Mouse (Mus musculus) hindbrain, embryonic 12.5 days (tissue): ENCODE measurements around the gene Ppp1r15a. TPM values are rescaled to one million over a fixed set of nuclear protein-coding genes. Genes with fewer than 3 reads are reported as not detected.

ENCODE experiments used
- ATAC-seq: fragments of 200-750 bp; cut with Nextera tagmentation; 2 replicates; pipeline ENCODE4 v1.8.0; 2017; ENCODE audit warnings: moderate TSS enrichment; ENCODE audit not compliant: low FRiP score
- H3K27ac ChIP-seq: fragments of 300-500 bp; sonication (generic); 2 replicates; pipeline ENCODE4 v1.5.1; 2016; ENCODE audit warnings: mild to moderate bottlenecking
- H3K27me3 ChIP-seq: fragments of 300-500 bp; sonication (generic); 2 replicates; pipeline ENCODE4 v1.6.1; 2016; ENCODE audit warnings: mild to moderate bottlenecking
- H3K36me3 ChIP-seq: fragments of 300-500 bp; sonication (generic); 2 replicates; pipeline ENCODE4 v1.6.1; 2016; ENCODE audit warnings: mild to moderate bottlenecking
- H3K4me1 ChIP-seq: fragments of 300-500 bp; sonication (generic); 2 replicates; pipeline ENCODE4 v1.6.1; 2016
- H3K4me2 ChIP-seq: fragments of 300-500 bp; sonication (generic); replicated peaks from 2 replicates; pipeline ENCODE4 v1.6.1; 2016; ENCODE audit warnings: mild to moderate bottlenecking
- H3K4me3 ChIP-seq: fragments of 300-500 bp; sonication (generic); 2 replicates; pipeline ENCODE4 v1.5.1; 2016; ENCODE audit warnings: mild to moderate bottlenecking
- H3K9ac ChIP-seq: fragments of 300-500 bp; sonication (generic); 2 replicates; pipeline ENCODE4 v1.6.1; 2016; ENCODE audit warnings: mild to moderate bottlenecking, moderate library complexity
- H3K9me3 ChIP-seq: fragments of 300-500 bp; sonication (generic); replicated peaks from 2 replicates; pipeline ENCODE4 v1.6.1; 2016; ENCODE audit warnings: mild to moderate bottlenecking
- WGBS: fragments of 180-500 bp; shearing (Covaris S2); methylation state at CpG from one replicate; pipeline ENCODE4 v1.1.7; 2016; 5-methylcytosine and 5-hydroxymethylcytosine counted together
- polyA plus RNA-seq: library from polyadenylated mRNA; unstranded; fragments of >200 nt; fragmentation: Nextera tagmentation; extraction: Ambion mirVana; gene quantifications from 2 replicates; pipeline ENCODE4 v1.2.1, GENCODE M21; 2016

Ppp1r15a gene
- polyA plus RNA-seq, 1 experiment from 2014 or later: 16.7 TPM

DNA sequence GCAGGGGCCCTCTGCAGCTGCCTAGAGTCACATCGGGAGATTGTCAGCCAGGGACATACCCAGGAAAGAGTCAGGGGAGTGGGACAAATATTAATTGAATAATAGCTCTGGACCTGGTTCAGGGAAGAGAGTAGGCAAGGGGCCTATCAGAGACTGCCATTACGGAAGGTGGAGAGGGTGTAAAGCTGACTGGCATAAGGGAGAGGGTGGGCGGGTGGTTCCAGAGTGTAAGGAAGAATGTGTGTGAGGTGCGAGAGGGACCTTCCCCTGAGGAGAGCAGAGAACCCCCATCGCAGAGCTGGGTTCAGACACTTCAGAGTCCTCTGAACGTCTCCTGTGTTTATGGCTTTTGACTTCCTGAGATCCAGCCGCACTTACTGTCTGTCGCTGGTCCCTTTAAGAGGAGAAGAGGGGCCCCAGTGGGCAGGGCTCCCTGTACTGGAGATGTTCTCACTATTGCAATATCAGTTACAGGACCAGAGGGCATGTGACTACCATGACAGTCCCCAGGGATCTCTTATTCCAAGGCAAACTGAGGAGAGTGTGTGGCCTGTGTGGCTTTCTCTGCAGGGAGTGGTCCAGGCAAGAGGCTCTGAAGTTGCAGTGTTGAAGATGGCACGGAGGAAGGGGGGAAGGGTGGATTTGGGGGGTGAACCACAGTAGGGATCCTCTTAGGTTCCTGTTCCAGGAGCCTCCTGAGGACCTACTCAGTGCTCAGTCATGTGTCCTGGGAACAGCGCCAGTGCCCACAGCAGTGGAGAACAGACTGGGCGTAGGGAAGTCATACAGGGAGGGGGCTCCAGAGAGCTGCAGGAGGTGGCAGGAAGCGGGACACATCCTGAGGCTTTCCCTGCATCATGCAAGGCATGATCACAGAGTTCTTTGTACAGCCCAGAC, 35.8 kb upstream of the Ppp1r15a start:
- Histone ChIP-seq H3K4me2 (0 out of 2 replicates have a peak overlapping the region, but pooled peaks have one; percentile 4), H3K27ac (no peak overlapping the region), H3K9me3 (no peaks in the 10 kb centered on the region), H3K27me3 (0 out of 2 replicates have a peak, but pooled peaks cover 4% of the 10 kb centered on the region), H3K36me3 (no peaks in the 10 kb centered on the region), H3K4me3 (no peak overlapping the region), H3K4me1 (no peaks in the 10 kb centered on the region; the same call in 1 of the 2 replicates), H3K9ac (0 out of 2 replicates have a peak overlapping the region, but pooled peaks have one; percentile 8)
- ATAC-seq: peak; percentile 35; the same call in 1 of the 2 replicates
- WGBS: 52% methylated on average over 12 of the region's 12 CpGs

DNA sequence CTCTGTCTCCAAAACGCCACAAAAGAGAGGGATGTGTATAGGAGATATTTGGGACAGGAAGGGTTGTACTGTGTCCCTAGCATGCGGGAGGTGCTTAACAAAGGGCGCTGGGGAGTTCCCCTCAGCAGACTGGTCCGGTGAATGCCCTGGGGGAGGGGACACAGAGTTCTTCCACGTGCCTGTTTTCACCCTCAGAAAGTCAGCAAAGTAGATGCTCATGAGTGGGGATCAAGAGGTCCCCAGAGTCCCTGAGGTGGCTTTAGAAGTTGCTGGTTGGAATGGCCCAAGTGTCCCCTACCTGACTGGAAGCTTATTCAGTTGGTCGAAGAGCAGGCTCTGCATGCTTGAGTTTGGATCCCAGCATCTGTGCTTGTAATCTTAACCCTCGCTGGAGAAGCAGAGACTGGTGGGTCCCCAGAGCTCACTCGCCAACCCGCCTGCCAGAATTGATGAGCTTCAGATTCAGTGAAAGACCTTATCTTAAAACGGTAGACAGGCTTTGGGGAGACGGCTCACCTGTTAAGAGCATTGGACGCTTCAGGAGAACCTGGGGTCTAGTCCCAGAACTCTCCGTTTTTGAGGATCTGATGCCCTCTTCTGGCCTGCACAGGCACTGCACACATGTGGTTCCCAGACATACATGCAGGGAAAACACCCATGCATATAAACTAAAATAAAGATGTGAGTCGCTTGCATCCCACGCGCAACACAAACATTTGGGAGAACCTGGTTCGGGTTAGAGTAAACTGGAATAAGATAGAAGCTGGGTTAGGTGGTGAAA, 35.0 kb upstream of the Ppp1r15a start:
- Histone ChIP-seq H3K9ac (no peak overlapping the region), H3K4me2 (peak overlapping the region; percentile 4; the same call in 1 of the 2 replicates), H3K27ac (no peak overlapping the region), H3K9me3 (no peaks in the 10 kb centered on the region), H3K36me3 (no peaks in the 10 kb centered on the region), H3K4me1 (no peaks in the 10 kb centered on the region; the same call in 1 of the 2 replicates), H3K4me3 (no peak overlapping the region), H3K27me3 (0 out of 2 replicates have a peak, but pooled peaks cover 4% of the 10 kb centered on the region)
- WGBS: 25% methylated on average over 17 of the region's 17 CpGs
- peak; percentile 52; the same call in 1 of the 2 replicates for ATAC-seq

DNA sequence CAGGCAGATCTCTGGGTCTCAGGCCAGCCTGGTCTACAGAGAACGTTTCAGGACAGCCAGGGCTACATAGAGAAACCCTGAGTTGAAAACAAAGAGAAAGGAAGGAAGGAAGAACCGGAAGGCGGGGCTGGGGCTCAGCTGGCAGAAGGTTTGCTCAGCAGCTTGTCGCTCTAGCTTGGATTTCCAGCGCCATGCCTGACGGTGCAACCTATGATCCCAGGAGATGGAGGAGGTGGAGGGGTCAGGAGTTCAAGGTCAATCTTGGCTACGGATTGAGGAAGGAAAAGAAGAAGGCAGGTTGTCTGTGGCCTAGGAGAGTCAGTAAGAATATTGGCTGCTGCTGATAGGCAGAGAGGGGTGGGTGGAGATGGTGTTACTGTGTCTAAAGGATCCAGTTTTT, 34.2 kb upstream of the Ppp1r15a start:
- H3K4me3 ChIP-seq: no peak overlapping the region
- no peaks in the 10 kb centered on the region for H3K9me3 ChIP-seq
- no peaks in the 10 kb centered on the region; the same call in 1 of the 2 replicates for H3K4me1 ChIP-seq
- 0 out of 2 replicates have a peak, but pooled peaks cover 4% of the 10 kb centered on the region for H3K27me3 ChIP-seq
- H3K9ac ChIP-seq: no peak overlapping the region
- WGBS: 79% methylated on average over 7 of the region's 7 CpGs
- no peak overlapping the region for H3K27ac ChIP-seq
- ATAC-seq: no peak
- no peak overlapping the region for H3K4me2 ChIP-seq
- H3K36me3 ChIP-seq: no peaks in the 10 kb centered on the region

DNA sequence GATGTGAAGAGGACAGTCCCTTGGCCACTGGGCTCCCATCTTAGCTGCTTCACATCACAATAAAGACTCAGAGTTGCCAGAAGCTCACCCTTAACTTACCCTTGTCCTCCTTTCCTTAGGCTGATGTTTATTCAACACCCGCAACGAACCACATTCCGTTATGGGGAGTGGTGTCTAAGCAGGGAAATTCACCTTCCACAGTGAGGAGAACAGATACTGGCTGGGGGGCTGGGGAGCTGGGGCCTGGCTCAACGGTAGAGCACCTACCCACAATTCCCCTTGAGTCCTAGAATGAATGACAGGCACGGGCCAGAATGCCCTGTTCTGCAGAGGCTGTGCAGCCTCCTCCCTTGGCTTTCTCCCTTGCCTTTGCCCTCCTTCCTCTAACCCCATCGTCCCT, 32.8 kb upstream of the Ppp1r15a start:
- 0 out of 2 replicates have a peak, but pooled peaks cover 4% of the 10 kb centered on the region for H3K27me3 ChIP-seq
- ATAC-seq: no peak
- H3K4me2 ChIP-seq: no peak overlapping the region
- H3K4me1 ChIP-seq: no peaks in the 10 kb centered on the region; the same call in 1 of the 2 replicates
- 69% methylated on average over 6 of the region's 6 CpGs for WGBS
- no peak overlapping the region for H3K27ac ChIP-seq
- H3K4me3 ChIP-seq: no peak overlapping the region
- no peaks in the 10 kb centered on the region for H3K36me3 ChIP-seq
- H3K9me3 ChIP-seq: no peaks in the 10 kb centered on the region
- no peak overlapping the region for H3K9ac ChIP-seq

DNA sequence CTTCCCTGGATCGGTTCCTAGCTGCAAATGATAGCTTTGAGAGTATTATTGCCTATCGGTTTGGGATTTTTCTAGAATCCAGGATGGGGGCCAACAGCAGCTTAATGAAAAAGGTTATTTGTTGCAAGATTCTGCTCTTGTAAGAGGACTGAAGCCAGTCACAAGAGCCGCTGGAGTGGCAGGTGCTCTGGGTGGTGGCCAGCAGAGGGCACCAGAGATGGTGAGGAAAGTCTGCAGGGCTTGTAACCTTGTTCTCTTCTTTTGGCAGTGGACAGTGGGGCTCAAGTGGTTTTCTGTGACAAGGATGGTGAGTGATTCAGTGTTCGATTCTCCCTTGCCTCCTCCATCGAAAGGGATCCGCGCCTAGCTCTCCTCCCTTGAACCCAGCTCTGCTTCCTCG, 29.7 kb upstream of the Ppp1r15a start:
- no peak for ATAC-seq
- Histone ChIP-seq H3K27me3 (0 out of 2 replicates have a peak, but pooled peaks cover 2% of the 10 kb centered on the region), H3K4me1 (no peaks in the 10 kb centered on the region; the same call in 1 of the 2 replicates), H3K4me3 (no peak overlapping the region), H3K9ac (no peak overlapping the region), H3K27ac (no peak overlapping the region), H3K4me2 (no peak overlapping the region), H3K36me3 (no peaks in the 10 kb centered on the region), H3K9me3 (no peaks in the 10 kb centered on the region)
- WGBS: 30% methylated on average over 8 of the region's 8 CpGs

DNA sequence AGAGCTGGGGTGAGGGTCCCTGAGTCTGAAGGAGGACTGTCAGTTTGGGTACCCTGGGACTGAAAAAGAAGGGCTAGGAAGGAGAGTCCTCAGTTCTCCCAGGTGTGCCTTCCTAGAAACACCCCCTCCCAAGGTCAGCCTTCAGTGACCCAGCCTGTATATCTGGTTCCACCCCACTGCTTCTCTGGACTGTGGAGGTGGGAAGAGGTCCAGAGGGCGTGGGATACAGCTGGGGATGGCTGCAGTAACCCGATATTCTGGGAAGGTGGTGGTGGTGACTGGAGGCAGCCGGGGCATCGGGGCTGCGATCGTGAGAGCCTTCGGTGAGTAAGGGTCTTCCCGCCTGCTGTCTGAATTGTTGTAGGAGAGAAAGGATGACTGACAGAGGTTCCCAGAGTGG, 28.7 kb upstream of the Ppp1r15a start, which contains the start of gene Hsd17b14:
Hsd17b14 (plus strand) TSS at position 150 of the 400 bp plus-strand sequence.
- Histone ChIP-seq H3K27ac (no peak within 1 kb of the TSS), H3K4me3 (no peak within 1 kb of the TSS), H3K9me3 (no peaks in the 10 kb centered on the region), H3K4me1 (no peaks in the 10 kb centered on the region), H3K27me3 (no peaks in the 10 kb centered on the region), H3K9ac (no peak within 1 kb of the TSS), H3K36me3 (no peaks in the 10 kb centered on the region), H3K4me2 (no peak within 1 kb of the TSS)
- no peak for ATAC-seq
- 30% methylated on average over 8 of the region's 8 CpGs for WGBS

DNA sequence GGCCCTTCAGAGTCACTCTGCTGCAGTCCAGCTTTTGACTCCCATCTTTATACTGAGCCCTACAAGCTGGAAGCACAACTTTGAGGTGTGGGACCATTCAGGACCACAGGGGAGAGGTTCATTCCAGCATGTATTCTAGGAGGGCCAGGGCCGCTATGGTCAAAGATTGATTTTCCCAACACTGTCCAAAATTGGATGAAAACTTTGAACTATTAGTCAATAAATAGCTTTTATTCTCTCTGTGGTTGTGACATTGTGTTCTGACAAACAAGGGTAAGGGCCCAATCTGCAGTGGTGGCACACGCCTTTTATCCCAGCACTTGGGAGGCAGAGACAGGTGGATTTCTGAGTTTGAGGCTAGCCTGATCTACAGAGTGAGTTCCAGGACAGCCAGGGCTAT, 27.9 kb upstream of the Ppp1r15a start:
- WGBS: 93% methylated on average over 2 of the region's 2 CpGs
- ATAC-seq: no peak
- Histone ChIP-seq H3K4me1 (no peaks in the 10 kb centered on the region), H3K4me2 (no peak overlapping the region), H3K27me3 (no peaks in the 10 kb centered on the region), H3K4me3 (no peak overlapping the region), H3K9me3 (no peaks in the 10 kb centered on the region), H3K27ac (no peak overlapping the region), H3K36me3 (no peaks in the 10 kb centered on the region), H3K9ac (no peak overlapping the region)

DNA sequence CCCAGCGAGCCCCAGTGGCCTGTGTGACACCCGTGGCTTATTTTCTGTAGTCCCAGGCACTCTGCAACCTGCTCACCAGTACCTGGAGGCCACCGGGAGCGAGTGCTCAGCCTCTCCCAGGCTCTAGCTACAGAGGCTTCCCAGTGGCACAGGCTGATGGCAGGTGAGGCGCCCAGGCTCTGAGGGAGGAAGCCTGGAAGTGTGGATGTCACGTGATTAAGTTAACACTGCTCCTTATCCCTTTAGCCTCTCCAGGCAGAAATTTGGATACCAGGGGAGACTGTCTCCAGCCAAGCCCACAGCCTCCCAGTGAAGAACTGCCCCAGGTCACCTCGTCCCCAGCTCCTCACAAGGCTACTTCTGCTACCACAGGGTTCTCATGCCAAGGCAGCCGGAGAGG, 27.5 kb upstream of the Ppp1r15a start:
- ATAC-seq: no peak
- H3K36me3 ChIP-seq: no peaks in the 10 kb centered on the region
- H3K4me1 ChIP-seq: no peaks in the 10 kb centered on the region
- no peak overlapping the region for H3K4me3 ChIP-seq
- H3K27me3 ChIP-seq: no peaks in the 10 kb centered on the region
- H3K27ac ChIP-seq: no peak overlapping the region
- no peaks in the 10 kb centered on the region for H3K9me3 ChIP-seq
- no peak overlapping the region for H3K9ac ChIP-seq
- no peak overlapping the region for H3K4me2 ChIP-seq
- 60% methylated on average over 8 of the region's 8 CpGs for WGBS

DNA sequence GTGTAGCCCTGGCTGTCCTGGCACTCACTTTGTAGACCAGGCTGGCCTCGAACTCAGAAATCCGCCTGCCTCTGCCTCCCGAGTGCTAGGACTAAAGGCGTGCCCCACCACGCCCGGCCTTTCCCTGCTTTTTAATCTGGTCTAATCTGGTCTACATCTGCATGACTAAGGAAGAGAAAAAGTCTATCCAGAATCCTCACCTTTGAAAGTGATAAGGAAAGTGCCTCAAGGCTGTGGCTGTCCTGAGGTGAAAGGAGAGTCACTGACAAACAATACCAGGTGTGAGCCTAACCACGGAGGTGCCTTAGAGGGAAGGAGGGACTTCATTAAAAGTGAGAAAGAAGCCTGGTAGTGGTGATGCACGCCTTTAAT, 25.4 kb upstream of the Ppp1r15a start:
- H3K36me3 ChIP-seq: no peaks in the 10 kb centered on the region
- no peak overlapping the region for H3K9ac ChIP-seq
- no peak overlapping the region for H3K4me2 ChIP-seq
- WGBS: 89% methylated on average over 8 of the region's 8 CpGs
- no peaks in the 10 kb centered on the region for H3K9me3 ChIP-seq
- H3K27ac ChIP-seq: no peak overlapping the region
- ATAC-seq: no peak
- H3K4me3 ChIP-seq: no peak overlapping the region
- H3K27me3 ChIP-seq: no peaks in the 10 kb centered on the region
- no peaks in the 10 kb centered on the region for H3K4me1 ChIP-seq

DNA sequence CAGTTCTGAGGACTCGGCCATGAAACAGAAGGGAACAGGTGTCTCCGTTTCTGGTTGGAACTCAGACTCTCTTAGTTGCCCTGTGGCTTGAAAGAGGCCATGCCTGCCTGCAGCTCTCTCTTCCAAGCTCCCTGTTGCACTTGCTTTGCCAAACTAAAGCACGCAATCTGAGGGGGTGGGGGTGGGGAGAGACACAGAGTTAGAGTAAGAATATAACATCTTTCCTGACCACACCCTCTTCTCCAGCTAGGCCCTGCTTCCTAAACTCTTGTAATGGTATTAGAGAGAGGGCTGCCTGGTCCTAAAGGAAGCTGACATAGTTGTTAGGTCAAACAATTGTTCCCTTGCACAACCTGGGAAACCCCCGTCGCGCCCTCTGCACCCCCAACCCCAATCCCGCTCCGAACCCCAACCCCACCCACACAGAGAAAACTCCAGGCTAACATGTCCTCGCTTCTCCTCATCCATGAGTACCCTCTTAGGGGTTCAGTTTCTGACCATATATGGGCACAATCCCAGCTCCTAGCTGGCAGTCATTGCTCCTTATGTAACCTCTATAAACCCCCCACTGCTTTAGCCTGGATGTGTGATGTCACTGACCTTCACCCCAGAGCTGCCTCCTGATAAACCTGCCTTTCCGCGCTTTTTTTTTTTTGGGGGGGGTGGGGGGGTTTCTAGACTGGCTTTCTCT, 24.9 kb upstream of the Ppp1r15a start:
- no peak overlapping the region for H3K4me2 ChIP-seq
- H3K9me3 ChIP-seq: no peaks in the 10 kb centered on the region
- 78% methylated on average over 11 of the region's 11 CpGs for WGBS
- H3K4me1 ChIP-seq: no peaks in the 10 kb centered on the region
- H3K36me3 ChIP-seq: no peaks in the 10 kb centered on the region
- H3K27ac ChIP-seq: no peak overlapping the region
- no peak for ATAC-seq
- H3K9ac ChIP-seq: no peak overlapping the region
- H3K4me3 ChIP-seq: no peak overlapping the region
- no peaks in the 10 kb centered on the region for H3K27me3 ChIP-seq

DNA sequence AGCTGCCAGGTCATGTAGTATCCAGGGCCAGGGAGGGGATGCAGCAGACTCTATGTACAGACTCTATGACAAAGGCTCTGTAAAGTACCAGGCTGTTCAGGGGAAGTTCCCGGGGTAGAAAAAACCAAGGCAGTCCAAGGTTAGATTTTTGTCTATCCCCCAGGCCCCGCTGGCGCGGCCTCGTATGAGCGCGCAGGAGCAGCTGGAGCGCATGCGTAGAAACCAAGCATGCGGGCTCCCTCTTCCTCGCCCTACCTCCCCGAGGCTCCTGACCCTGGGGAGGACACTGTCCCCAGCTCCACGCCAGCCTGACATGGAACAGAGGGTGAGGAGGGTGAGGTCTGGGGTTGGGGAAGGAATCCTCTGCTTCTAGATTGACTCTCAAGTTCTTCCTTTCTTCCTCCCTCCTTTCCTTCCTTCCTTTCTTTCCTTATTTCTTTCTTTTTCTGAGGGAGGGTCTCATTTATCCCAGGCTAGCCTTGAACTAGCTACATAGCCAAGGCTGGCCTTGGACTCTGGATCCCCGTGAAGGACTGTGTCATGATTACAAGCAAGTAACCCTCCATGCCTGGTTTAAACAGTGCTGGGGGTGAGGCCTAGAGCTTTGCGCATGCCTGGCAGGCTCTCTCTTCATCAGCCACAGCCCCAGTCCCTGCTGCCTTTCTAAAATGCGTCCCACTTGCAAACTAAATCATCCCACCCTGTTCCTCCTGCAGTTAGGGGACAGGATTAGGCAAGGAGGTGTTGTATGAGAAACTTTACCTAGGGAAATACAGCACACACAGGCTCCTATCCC, 23.8 kb upstream of the Ppp1r15a start:
- WGBS: 90% methylated on average over 16 of the region's 16 CpGs
- no peak overlapping the region for H3K27ac ChIP-seq
- no peak overlapping the region; the same call in 1 of the 2 replicates for H3K9ac ChIP-seq

More for the DNA sequence above, 23.8 kb upstream of the Ppp1r15a start:
- H3K36me3 ChIP-seq: no peaks in the 10 kb centered on the region
- no peak for ATAC-seq
- no peaks in the 10 kb centered on the region for H3K27me3 ChIP-seq
- H3K4me3 ChIP-seq: no peak overlapping the region
- H3K4me2 ChIP-seq: no peak overlapping the region
- H3K4me1 ChIP-seq: no peaks in the 10 kb centered on the region
- no peaks in the 10 kb centered on the region for H3K9me3 ChIP-seq
